Mouse (Mus musculus) spleen, adult 18-20 months (tissue): Measurements from ENCODE around the gene Cd19.

Source experiments
- DNase-seq, 2 experiments: peaks; one replicate each; pipeline ENCODE4 v3.0.0; 2022; ENCODE audit warnings: mixed read lengths in 2 of 2

Gene Cd19

DNA sequence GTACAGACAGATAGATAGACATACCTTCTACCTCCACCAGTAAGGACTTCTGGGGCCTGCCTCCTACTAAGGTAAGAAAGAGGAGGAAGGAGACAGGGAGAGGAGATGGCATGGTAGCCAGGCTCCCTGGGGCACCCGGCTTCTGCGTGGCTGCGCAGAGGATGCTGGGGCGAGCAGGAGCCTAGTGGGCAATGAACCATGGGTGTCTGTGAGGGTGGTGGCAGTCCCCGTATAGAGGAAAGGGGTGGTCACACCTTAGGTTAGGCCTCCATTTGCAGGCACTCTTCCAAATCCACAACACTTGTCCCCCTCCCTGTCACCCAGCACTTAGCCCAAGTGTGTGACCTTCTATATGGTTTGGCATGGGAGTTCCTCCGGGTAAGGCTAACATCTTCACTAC, at the start of gene Cd19:
Gene Cd19 (minus strand): TSS at position 165 of the 400 bp plus-strand sequence.
- peak; percentile 71 to 75 for DNase-seq

DNA sequence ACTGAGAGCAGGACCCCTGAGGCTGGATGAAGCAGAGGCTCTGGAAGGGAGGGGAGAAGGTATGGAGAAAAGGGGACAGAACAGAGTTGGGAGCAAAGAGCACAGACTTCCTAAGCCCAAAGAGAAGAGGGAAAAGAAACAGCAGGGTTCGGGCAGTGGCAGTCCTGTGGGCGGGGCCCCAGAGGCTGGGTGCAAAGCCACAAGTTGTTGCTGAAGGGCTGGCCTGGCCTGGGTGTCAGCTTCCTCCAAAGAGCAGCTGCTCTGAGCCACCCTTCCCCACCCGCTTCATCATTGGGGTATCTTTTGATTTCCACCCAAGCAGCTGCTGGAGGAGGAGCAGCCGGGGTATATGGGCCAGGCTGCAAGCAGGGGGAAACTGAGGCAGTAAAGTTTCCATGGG, 49.4 kb upstream of the Cd19 start:
- peak in 1 of 2 experiments; percentile 23 for DNase-seq

DNA sequence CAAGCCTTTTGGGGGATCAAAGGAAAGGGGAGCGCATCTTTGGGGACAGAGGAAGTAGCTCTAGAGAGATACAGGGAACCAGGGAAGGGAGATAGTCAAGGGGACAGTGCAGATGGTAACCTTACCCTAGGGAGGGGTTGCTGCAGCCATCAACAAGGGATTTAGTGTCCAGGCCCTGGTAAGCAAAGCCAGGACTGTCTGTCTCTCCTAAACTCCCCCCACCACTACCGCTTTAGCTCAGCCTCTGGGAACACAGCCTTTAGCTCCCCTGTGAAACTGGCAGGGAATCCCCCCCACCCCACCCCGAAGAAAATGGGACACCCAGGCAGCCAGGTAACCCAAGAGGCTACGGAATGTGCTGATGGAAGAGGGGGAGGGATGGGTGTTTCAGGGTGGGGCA, 48.9 kb upstream of the Cd19 start:
- DNase-seq = no peak

DNA sequence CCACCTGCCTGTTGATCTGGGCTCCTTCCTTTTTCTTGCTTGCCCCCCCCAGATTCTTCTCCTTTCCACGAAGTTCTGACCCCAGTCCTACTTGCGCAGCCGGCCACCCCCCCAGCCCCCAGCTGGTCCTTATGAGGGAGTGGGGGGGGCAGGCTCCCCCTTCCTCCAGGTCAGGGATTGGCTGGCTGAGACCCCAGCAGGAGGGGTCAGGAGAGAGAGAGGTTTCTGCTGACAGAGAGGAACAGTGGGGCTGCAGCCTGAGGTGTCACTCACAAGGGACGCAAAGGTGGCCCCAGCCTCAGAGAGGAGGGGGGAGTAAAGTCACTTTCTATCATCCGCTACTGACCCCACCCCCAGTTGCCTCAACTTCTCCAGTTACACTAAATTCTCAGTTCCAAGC, 48.3 kb upstream of the Cd19 start, which contains the start of gene Atp2a1:
Gene Atp2a1 (minus strand): TSS at position 105 of the 400 bp plus-strand sequence.
- DNase-seq = no peak

DNA sequence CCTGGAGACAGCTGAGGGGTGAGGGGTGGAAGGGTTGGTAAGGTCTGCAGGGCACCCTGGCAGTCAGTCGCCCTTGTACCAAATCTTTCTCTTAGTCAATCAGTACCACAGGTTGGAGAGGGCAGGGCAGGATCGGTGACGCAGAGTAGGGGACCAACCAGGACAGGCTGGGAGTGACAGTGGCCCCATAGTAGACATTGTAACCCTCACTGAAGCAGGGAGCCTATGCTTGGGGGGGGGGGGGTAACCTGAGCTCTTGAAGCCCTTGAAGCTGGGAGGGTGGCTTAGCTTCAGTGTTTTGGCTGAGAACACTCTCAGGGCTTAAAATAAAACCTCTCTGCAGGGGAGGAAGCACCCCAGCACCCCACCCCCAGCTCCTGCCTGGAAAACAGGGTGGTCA, 46.9 kb upstream of the Cd19 start:
- DNase-seq = no peak

DNA sequence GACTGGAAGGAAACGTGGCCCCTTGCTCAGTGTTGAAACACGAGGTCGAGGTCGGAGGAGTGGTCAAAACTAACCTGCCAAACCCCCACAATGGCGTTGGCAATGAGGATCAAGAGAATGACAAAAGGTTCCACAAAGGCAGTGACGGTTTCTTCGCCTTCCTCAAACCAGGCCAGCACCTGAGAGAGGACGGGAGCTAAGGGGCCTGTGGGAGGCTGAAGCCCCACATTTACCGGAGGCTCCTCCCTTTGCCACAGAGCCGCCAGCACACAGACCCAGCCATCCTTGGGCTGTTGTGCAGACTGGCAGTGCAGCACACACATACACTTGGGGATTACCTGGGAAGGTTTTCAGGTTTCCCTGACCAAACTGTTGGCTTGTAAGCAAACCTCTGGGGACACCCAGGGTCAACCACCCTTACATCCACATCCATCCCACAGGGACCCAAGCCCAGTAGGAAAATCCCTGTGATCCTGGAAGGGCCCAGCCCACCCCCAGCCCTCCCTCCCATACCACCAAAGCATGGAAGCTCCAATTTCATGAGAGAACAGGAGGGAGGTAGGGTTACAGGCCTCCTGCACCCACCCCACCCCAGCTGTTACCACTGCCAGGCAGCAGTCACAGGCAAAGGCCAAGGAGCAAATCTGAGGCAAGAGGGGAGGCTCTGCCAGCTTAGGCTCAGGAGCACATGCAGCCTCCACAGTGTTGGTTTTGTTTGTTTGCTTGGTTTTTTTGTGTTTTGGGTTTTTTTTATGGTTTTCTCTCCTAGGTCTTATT, 46.1 kb upstream of the Cd19 start:
- DNase-seq = no peak

DNA sequence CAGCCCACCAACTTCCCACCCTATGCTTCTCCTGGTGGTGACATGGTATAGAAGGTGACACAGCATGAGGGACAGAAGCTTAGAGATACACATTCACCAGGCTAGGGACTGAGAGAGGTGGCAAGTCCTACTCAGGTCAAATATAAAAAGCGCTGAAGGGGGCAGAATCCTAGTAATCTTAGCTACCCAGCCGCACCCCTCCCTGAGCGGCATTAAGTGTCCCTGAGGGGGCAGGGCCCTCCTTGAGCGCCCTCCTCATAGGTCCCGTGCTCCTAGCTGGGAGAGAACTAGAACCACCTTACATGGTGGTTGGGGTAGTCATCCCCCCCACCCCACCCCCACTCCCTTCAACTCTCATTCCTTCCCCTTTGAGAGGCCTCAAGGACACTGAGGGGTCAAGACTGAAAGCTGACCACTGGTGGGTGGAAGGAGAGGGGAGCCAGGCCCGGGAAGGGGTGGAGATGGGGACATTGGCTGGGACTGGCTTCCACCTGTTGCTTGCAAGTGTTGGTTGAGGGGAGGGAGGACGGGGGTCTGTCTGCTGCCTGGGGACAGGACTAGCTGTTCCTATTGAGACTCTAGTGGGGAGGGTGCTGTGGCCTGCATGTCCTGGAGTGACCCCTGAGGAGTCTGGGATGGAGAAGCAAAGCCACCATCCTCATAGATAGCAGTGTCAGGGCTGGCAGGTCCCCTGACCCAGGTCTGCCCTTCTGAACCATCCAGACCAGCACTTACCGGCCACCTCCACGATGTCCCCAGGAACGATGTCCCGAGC, 44.3 kb upstream of the Cd19 start:
- DNase-seq = no peak

DNA sequence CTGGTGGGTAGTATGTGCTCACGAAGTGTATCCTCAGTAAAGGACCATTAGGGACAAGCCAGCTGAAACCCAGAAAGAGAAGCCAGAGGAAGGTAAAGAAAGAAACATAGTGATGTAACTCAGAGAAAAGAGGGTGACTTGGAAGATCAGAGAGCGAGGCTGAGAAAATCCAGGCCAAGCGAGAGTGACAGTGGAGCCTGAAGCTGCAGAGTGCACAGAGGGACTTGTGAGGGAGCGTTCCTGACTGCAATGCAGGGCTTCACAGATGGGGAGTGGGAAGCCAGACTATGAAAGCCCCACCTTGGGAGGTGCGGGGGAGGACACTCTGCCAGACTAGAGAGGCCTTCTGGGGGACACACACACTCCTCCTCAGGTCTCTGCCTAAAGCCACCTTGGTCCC, 43.5 kb upstream of the Cd19 start:
- DNase-seq = no peak

DNA sequence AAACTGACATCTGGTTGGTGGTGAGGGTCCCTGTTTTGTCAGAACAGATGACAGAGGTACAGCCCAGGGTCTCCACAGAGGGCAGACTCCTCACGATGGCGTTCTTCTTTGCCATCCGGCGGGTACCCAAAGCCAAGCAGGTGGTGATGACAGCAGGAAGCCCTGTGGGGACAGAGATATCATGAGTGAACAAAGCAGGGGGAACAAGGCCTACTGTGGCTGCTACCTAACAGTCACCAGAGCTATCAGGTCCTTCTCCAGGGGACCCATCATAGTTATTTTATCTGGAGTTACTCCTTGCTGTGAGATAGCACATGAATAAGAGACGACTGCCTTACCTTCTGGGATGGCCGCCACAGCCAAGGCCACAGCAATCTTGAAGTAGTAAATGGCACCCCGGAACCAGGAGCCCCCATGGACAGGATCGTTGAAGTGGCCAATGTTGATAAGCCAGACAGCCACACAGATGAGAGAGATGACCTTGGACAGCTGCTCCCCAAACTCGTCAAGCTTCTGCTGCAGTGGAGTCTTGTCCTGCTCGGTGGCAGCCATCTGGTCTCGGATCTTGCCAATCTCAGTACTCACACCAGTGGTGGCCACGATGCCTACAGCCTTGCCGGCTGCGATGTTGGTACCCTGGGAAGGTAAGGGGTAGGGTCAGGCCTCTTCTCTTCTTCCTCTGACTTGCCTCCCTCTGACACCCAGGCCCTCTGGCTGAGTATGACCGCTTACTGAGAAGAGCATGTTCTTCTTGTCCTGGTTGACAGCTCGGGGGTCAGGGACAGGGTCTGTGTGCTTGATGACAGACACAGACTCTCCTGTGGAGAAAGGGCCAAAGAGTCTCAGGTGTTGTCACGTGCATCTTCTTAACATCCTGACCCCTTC, 41.9 kb upstream of the Cd19 start:
- no peak for DNase-seq

DNA sequence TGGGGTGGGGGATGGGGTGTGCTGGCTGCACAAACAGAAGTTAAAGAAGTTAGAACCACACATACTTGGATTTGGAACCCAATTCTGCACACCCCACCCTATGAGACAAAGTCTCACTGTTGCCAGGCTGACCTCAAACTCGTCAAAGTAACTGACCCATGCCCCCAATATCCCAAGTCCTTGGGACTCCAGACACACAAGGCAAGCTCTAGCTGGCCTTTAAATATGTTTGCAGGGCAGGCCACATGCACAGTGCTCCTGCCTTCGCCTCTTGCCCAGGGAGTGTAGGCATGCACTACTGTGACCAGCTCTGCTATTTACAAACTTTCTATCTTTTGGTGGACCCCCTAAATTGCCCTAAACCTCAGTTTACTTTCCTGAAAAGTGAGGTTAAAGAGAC, 40.6 kb upstream of the Cd19 start:
- no peak for DNase-seq

DNA sequence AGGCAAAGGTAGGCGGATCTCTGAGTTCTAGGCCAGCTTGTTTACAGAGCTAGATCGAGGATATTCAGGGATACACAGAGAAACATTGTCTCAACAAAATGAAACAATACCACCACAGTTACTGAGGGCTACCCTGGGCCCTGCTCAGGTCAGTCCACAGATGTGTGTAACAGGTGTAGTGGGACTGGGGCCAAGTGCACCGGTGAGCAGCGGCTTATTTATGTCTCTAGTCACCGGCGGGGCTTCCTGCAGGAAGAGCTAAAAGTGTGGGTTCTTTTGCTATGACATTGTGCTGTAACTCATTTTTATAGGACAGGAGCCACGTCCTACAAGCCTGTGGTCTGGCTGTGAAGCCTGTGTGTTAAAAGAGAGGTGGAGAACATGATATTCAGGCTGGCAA, 39.2 kb upstream of the Cd19 start:
- no peak for DNase-seq

DNA sequence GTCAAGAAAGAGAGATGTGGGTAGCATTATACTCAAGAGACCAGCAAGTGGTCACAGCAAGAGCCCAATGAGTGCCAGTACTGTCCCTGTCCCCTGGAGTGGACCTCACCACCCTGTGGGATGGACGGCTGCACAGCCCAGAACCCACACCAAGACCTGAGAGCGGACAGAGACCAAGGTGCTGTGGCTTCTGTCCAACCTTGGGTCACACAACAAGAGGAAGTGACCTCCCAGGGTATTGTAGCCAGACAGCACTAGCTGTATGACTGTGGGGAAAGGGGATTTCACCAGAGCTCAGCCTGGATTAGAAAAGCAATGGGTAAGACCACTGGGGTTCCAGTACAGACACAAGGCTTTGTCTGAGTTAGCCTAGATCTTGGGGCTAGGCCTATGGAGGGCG, 37.6 kb upstream of the Cd19 start:
- DNase-seq = no peak

DNA sequence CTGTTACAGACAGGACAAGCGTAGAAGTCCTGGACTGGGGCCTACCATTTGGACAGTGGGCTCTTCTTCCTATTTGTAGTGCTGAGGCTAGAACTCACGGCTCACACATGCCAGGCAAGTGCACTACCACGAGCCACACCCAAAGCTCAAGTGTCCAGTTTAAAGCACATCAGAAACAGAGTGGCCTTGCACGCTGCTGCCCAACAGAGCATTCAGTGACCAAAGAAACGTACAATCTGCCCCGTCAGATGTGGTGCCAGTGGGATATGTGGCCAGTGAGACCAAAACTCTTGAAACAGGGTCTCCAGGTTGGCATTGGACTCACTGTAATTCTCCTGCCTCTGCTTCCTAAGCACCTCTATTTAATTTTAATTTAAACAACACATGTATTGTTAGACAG, 36.0 kb upstream of the Cd19 start:
- no peak for DNase-seq

GRCm38 (mm10) chr7:126449991-126450390, 35.3 kb upstream of the Cd19 start:
- no peak for DNase-seq

- DNase-seq = no peak
Observed at GRCm38 (mm10) chr7:126448481-126448880, 33.8 kb upstream of the Cd19 start.

DNA sequence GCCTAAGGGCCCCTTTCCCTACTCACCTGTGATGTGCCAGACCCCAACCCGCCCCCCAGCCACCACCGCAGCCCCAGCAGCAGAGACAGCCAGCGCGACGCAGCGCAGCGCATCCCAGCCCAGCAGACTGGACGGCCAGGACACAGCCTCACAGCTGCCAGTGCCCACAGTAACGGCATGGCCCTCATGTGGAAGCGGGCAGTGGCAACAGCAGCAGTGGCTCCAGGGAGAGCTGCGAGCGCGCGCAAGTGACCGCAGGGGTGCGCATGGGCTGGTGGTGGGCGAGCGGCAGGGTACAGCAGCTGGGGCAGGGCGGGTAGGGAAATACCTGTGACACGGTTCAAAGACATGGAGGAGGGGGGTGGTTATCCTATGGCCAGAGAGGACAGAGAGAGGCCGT, 31.5 kb upstream of the Cd19 start:
- DNase-seq = no peak

DNA sequence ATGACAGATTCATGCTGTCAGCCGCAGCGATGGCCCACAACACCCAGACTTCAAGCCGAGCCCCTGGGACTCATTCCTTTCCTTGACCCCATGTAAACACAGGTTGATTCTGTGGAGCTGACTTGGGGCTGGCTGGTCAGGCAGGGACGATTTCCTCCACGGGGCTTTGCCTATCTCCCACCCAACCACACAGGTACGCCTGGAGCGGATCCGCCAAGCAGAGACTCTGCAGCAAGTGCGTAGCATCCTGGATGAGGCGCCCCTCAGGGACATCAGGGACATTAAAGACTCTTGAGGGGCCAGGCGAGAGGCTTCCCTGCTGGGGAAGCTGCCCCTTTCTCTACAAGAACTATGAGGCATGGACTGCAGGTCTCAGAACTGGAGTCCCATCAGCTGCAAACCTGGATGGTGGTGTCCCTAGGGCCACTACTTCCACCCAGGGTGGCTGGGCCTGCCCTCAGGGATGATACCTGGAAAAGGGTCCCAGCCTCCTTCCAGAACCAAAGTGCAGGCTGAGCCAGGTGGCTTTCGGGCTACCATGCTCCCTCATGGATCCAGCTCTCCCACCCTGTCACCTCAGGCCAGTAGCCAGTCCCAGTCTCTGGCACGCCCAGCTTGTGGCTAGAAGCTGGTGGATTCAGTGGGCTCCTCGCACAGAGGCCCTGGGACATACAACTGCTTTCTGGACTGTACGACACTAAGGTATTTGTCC, 30.6 kb upstream of the Cd19 start:
- DNase-seq = no peak

GRCm38 (mm10) chr7:126444536-126444935, 29.8 kb upstream of the Cd19 start:
- no peak for DNase-seq

DNA sequence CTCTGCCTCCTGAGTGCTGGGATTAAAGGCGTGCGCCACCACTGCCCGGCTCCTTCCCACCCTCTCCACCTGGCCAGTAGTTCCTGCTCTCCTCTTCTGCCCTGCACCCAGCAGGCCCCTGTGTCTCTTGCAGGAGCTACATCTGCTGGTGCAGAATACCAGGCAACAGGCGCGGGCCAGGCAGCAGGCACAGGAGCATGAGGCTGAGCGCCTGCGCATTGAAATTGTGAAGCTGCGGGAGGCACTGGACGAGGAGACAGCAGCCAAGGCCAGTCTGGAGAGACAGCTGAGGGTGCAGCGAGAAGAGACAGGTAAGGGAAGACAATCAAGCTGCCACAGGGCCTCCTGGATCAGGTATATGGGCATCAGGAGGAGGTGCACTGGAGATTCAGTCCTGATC, 29.3 kb upstream of the Cd19 start:
- no peak for DNase-seq

DNA sequence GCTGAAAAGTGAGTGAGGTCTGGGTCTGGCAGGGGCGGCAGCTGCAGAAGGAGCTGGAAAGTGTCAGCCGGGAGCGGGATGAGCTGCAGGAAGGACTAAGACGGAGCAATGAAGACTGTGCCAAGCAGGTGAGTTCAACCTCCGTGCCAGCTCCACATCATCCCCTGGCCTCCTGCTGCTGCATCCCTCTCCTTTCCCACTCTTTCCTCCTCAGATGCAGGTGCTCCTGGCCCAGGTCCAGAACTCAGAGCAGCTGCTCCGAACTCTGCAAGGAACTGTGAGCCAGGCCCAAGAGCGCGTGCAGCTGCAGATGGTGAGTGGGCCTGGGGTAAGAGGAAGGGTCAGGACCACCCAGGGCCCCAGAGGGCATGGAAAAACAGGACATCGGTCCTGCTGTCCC, 25.4 kb upstream of the Cd19 start:
- DNase-seq = no peak

DNA sequence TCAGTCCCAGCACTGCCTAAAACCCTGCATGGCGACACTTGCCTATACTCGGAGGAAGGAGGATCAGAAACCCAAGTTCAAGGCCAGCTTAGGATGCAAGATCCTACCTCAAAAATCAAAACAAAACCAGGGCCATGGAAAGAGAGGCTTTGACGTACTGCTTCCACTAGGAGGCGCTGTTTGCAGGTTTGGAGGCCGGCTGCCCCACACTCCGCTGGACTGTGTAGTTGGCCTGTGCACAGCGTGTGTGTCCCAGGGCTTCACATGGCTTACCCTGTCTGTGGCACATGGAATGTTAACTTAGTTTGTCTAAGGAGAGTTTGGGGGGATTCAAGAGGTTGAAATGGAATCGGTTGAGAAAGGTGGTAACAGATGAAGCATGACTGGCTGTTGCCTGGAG, 22.2 kb upstream of the Cd19 start:
- peak in 1 of 2 experiments; percentile 67 for DNase-seq

- no peak for DNase-seq
Observed at GRCm38 (mm10) chr7:126435801-126436200, 21.1 kb upstream of the Cd19 start.

- no peak for DNase-seq
Observed at GRCm38 (mm10) chr7:126434726-126435125, 20.0 kb upstream of the Cd19 start.
